Mouse (Mus musculus) brain, adult 2 months (tissue): ENCODE data around the gene Ccdc30.
A peak's percentile ranks its signal among the peaks of the same experiment; 100 is the strongest.
"Not testable (repeated sequence)": the region's sequence is repeated elsewhere in the genome, so short reads cannot be mapped to it uniquely, and the experiment has no call there.

Experiments
- DNase-seq: peaks from one replicate; pipeline ENCODE4 v3.0.0; 2011; ENCODE audit warnings: low read depth, low spot score

Ccdc30 gene

DNA sequence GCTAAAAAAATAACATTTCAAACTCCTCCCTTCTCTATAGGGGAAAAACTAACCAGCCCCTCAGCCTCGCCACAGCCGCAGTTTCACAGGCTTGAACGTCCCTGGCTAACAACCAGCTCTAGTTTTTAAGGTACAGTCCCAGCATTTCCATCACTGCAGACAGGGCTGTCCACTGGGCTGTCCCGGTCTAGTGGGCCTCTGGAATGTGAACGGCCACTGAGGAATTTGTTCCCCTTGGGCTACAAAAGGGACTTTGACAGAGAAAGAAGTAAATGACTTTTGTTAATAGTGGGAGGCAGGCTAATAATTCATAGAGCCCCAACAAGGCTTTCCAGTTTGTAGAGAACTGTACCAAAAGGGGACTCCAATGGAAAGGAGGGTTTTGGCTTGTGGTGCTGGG is 109.9 kb downstream of the Ccdc30 start:
- no peak for DNase-seq

DNA sequence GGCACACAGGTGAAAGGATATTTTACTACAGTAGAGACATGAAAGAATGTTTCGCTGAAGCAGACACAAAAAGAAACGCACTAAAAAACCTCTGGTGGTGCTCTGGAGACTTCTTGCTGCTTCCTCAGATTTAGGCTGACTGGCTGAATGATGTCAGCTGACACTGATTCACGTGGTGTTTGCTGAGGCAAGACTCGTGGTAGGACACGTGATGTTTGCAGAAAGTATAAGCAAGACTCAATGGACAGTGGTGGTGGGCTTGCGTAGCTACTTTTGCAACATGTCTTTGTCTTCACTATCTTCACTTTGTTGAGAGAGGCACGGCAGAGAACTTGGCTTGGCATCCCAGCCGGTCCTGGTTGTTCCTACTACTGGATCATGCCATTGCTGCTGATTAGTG is 112.0 kb downstream of the Ccdc30 start:
- DNase-seq: no peak

DNA sequence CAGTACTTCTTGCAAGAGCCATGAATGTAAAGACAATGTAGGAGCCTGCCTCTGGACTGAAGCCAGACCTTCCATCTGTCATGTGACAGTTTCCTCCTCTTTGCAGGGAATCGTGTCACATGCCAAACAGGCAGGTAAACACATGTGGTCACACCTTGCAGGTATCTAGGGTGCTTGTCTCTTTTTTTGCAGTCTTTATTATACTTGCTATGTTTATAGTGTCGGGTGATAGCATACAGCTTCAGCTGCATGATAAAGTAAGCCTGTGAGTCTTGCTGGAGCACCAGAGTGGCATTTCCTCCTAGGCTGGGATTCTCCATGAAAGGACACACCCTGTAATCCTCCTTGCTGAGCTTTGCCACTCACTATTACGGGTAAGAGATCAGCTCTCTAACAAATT is 113.5 kb downstream of the Ccdc30 start:
- DNase-seq: no peak

DNA sequence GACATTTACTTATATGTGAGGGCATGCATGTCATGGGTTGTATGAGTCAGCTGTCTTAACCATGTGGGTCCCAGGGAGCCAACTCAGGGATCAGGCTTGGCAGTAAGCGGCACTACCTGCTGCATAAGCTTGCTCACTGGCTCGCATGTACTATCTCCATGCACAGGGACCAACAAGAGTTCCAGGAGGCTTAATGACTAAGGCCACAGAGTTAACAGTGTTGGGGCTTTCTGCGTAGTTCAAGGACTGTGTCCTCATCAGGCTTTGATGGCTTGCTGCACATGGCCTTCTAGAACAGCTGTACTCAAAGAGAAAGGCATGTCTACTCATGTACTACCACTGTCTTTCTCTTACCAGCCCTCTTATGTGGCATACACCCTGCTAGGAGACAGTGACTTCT is 114.6 kb downstream of the Ccdc30 start:
- no peak for DNase-seq

DNA sequence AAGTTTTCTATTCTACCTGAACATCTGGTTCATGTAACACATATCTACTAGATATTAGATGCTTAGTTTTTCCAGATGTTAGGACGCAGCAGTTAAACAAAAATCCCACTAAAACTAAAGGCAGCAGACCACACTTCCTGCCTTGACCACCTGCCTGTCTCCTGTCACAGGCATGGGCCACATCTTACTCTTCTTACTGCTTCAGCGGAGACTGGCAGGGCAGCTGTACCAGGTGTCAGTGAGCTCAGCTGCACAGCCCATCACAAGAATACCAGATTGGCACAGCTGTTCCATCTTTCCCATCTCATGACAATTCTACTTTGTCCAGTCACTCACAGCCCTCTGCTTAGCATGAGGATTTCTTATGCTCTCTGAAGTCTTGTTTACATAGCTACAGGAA is 118.0 kb downstream of the Ccdc30 start:
- DNase-seq: no peak

DNA sequence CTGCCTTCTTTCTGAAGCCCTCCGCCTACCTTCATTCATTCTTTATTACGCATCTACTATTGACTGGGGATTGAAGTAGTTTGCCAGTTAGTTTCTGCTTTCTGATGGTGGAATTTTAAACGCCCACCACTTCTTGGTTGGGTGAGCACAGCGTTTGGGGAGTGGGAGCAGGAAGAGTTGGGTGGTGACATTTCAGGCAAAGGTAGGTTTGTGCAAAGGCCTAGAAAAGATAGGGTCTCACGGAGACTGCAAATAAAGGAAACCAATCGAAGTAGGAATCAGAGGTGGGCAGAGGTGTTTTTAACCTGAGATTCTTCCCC is 120.2 kb downstream of the Ccdc30 start:
- peak; percentile 12 for DNase-seq

DNA sequence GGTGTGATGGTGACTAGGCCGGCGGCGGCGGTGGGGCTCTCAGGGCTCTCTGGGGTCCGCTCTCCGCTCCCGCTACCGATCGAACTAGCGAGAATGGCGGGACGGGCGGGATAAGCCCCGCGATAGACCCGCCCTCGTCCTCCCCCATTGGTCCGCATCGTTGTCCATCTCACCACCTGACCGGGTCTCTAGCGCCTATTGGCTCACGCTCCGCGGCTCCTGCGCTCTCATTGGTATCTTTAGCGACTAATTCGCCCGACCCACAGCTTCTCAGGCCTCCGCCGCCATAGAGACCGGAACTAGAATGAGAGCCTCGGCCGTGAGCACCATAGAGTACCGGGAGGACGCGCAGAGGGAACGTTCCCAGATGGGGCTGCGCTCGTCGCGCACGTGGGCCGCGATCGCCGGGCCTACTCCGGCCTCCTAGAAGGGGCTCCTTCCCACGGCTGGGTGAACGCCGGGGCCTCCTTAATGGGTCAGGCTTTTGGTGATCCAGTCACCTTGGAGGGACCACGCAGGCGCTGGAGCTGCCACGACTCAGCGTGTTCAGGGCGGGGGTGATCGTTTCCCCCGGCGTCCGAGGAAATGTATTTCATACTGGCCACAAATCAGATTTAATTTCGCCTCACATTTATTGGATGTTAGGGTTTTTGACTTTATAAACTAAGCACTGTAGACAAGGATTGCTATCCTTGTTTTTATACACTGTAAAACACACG is 120.7 kb downstream of the Ccdc30 start, which contains the start of gene Ybx1:
TSS of gene Ybx1 (minus strand) at position 190 of the 719 bp plus-strand sequence.
- DNase-seq: peak; percentile 100

DNA sequence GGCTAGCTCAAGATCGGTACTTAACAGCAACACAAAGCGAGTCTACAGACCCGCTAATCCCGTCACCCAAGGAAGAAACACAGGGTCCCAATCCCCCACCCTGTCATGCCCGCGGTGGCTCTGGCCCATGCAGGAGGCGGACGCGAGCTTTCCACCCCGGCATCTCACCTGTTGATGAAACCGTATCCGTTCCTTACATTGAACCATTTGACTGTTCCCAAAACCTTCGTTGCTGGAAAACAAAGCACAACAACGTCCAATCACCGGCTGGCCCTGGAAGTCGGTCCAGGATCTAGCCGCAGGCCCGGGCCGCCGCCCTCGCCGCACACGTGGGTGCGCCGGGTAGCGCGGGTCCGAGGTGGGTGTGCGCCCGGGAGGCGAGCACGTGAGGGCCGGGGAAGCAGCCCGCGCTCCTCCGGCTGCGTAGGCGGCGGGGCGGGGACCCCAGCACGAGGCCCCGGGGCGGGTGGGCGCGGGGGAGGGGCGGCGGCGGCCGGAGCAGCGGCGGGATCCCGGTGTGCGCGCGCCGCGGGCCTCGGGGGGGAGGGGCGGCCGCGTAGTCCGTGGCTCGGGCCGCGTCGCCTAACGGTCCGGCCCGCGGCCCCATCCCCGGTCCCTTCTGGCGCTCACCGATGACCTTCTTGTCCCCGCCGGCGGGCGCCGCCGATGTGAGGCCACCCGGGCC is 121.6 kb downstream of the Ccdc30 start:
- DNase-seq: peak; percentile 17

DNA sequence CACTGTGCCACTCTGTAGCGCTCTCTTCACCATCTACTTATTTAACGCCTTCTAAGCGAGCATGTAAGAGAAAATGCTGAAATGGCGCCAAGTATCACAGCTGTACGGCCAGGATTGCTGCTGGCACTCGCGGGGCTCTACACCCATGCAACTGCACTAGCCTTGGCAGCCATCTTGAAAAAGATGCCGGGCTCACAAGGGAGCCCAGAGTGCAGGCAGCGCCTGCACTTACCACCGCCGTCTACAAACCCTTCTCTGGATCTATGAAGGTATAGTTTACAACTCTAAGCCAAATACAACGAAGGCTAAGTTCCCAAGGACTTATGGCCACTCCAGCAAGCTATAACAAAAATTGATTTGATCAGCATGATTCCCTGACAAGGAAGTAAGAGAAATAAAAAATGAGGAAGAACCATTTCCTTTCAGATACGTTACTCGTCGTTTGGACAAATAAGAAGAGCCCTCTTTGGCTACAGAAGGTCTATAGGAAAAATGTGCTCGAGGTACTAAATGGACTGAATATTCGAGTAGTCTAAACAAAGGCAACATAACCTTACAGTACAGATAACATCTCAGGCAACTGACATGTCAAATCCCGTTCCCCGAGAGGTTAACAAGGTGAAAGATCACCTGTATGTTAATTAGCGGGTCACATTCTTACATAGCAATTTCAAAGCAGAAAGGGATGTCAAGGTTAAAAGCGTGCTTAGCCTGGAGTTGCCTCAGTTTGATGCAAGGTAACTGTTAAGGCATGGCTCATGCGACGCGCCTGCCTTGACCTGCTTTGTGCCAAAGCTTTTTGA is 122.3 kb downstream of the Ccdc30 start:
- DNase-seq: peak; percentile 81

DNA sequence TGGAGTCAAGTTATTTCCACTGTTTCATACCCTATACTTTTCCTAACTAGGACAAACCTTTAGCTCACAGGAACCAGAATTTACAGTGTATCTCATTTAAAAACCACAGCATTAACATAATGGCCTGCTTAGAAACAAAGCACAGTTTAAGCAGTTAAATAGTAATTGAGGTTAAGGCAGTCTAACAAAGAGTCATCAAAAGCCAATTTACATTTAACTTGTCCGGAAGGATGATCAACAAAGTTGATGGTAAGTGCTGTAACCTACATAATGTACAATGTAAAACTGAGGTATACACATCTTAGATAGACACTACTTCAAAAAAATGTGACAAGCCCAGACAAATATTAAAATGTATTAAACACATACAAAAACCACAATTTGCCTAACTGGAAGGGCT is 123.4 kb downstream of the Ccdc30 start:
- DNase-seq: no peak

DNA sequence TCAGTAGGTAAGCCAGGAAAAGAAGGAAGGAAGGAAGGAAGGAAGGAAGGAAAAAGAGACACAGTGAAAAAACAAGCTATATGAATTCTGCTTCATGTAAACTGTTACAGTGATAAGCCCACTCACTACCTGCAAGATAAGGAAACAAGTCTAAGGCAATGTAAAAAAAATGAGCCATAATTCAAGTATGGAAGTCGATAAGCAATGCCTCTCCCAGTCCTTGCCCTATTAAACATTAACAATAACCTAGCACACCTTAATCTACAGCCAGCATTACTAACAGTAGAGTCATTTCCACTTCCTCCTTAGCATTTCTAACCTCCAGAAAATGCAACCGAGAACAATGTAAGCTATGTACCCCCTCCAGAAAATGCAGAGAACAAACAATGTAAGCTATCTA is 130.0 kb downstream of the Ccdc30 start:
- no peak for DNase-seq

DNA sequence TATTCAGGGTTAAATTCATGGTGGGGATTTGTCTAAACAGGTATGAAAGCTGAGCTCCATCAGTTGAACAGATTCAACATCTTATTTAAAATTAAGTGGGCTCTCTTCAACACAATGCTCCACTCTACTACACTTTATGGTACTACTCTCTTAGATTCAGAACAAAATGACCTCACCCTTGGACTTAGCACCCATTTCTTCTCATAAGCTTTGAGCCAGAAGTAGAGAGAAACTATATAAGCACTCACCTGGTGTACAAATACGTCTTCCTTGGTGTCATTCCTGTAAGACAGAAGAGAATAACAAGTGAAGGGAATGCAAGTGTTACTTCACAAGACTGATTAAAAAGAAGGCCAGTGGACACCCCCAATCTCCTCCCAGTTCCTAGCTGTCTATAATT is 130.5 kb downstream of the Ccdc30 start:
- no peak for DNase-seq

DNA sequence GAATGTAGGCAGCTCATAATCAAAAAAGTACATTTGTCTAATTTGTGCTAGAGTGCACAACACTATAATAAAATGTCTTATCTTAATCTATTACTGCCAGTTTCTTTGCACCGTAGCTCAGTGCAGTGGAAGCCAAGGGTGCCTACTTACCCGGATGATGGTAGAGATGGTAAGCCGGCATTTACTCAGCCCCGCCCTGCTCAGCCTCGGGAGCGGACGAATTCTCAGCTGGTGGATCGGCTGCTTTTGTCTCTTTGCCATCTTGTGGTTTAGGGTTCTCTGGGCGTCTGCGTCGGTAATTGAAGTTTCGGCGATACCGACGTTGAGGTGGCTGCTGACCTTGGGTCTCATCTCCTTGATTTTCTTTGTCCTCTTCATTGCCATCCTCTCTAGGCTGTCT is 136.5 kb downstream of the Ccdc30 start:
- DNase-seq: not testable (repeated sequence)

DNA sequence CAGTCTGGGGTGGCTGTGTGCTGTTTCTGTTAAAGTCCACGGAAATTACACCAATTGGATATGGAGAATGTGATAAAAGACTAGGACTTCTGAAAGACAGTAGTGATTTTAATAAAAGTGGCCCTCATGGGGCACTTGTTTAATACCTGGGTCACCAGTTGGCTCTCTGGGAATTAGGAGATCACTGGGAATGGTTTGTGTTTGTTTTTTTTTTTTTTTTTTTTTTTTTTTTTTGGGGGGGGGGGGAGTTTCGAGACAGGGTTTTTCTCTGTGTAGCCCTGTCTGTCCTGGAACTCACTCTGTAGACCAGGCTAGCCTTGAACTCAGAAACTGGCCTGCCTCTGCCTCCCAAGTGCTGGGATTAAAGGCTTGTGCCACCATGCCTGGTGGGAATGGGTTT is 139.6 kb downstream of the Ccdc30 start:
- no peak for DNase-seq

DNA sequence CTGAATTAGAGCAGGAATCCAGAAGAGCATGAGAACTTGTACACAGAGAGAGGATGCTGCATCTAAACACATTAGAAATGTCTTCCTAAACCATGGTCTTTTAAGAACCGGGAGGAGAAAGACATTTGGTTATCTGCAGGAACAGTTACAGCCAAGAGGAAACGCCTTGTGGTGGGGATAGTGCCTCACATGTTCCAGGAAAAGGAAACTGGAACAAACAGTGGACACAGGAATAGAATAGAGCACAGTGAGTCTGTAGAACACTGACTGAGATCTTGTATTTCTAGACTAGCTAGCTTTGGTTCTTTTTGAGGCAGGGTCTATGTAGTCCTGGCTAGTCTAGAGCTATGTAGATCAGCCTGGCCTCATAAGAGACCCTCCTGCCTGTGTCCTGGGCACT is 140.1 kb downstream of the Ccdc30 start:
- DNase-seq: no peak

DNA sequence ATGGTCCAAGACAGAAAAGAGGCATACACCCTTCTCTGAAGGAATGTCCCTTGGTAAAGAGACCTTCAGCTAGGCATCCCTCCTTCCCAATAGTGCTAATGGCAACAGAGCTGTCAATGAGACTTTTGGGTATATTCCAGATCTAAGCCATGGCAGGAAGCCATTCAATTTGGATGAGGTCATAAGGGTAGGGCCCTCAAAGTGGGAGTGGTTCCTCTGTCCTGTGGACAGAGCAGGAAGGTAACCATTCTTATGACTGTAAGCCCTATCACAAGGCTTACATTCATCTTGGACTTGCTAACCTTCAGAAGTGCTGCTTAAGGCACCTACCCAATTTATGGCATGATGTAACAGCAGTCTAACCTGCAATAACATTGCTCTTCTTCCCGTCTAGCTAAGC is 140.7 kb downstream of the Ccdc30 start:
- DNase-seq: no peak
